Comparison of ENCODE assay signal across 8 mouse cellular contexts in genomic region chr10:21158111-21158917, GRCm38 (mm10). TPM values are rescaled to one million over a fixed set of nuclear protein-coding genes. Genes with fewer than 3 reads are reported as not detected.
DNase-seq lines count a peak whose midpoint lies in the region; ATAC-seq lines count a peak whose summit lies in the region.

No protein-coding gene starts in this region.

- WGBS in forebrain, embryonic 11.5 days = 4% methylated on average over 19 of the region's 19 CpGs
- under 1% methylated on average over 19 of the region's 19 CpGs for WGBS in liver, embryonic 16.5 days (ENCODE audit: insufficient replicate concordance)
- WGBS in neural tube, embryonic 14.5 days = 3% methylated on average over 19 of the region's 19 CpGs

- ATAC-seq in forebrain, embryonic 11.5 days (replicated peaks; ENCODE audit: low FRiP score) = no peak
- no peak for ATAC-seq in liver, embryonic 16.5 days (ENCODE audit: low read depth)
- no peak for ATAC-seq in neural tube, embryonic 14.5 days (ENCODE audit: low read depth)

- H3K4me2 ChIP-seq in forebrain, embryonic 11.5 days (ENCODE audit: low read depth, low read length, severe bottlenecking) = peak overlapping the region; percentile 100
- H3K4me2 ChIP-seq in liver, embryonic 16.5 days (ENCODE audit: low read depth, low read length) = peak overlapping the region; percentile 94
- H3K4me2 ChIP-seq in neural tube, embryonic 14.5 days (ENCODE audit: low read depth, low read length) = peak overlapping the region; percentile 100

- H3K27ac ChIP-seq in forebrain, embryonic 11.5 days (ENCODE audit: low read depth, low read length) = no peak overlapping the region
- H3K27ac ChIP-seq in liver, embryonic 16.5 days (ENCODE audit: low read length) = peak overlapping the region; percentile 50
- H3K27ac ChIP-seq in neural tube, embryonic 14.5 days (ENCODE audit: low read depth, low read length) = no peak overlapping the region

- peaks cover 7% of the 10 kb centered on the region for H3K4me1 ChIP-seq in forebrain, embryonic 11.5 days (replicated peaks; ENCODE audit: control insufficient read depth, insufficient read depth, low read length)
- peaks cover 34% of the 10 kb centered on the region for H3K4me1 ChIP-seq in liver, embryonic 16.5 days (ENCODE audit: control insufficient read depth, low read depth, low read length)
- H3K4me1 ChIP-seq in neural tube, embryonic 14.5 days (ENCODE audit: control insufficient read depth, insufficient read depth, low read length) = peaks cover 7% of the 10 kb centered on the region

- no peaks in the 10 kb centered on the region for H3K9me3 ChIP-seq in forebrain, embryonic 11.5 days (ENCODE audit: control insufficient read depth, low read length)
- H3K9me3 ChIP-seq in liver, embryonic 16.5 days (replicated peaks; ENCODE audit: control insufficient read depth, low read length) = no peaks in the 10 kb centered on the region
- no peaks in the 10 kb centered on the region for H3K9me3 ChIP-seq in neural tube, embryonic 14.5 days (ENCODE audit: control insufficient read depth, low read length)

- peaks cover under 1% of the 10 kb centered on the region; the same call in 1 of the 2 replicates for H3K36me3 ChIP-seq in forebrain, embryonic 11.5 days (ENCODE audit: control insufficient read depth, insufficient read depth, low read length)
- no peaks in the 10 kb centered on the region for H3K36me3 ChIP-seq in liver, embryonic 16.5 days (ENCODE audit: control insufficient read depth, insufficient read depth)
- H3K36me3 ChIP-seq in neural tube, embryonic 14.5 days (ENCODE audit: control insufficient read depth, insufficient read depth, low read length) = no peaks in the 10 kb centered on the region

- peak overlapping the region; percentile 66 for H3K4me3 ChIP-seq in forebrain, embryonic 11.5 days (ENCODE audit: low read depth, low read length)
- peak overlapping the region; percentile 73 for H3K4me3 ChIP-seq in liver, embryonic 16.5 days (ENCODE audit: low read depth, low read length)
- H3K4me3 ChIP-seq in neural tube, embryonic 14.5 days (ENCODE audit: low read depth, low read length) = peak overlapping the region; percentile 65

- H3K9ac ChIP-seq in forebrain, embryonic 11.5 days (ENCODE audit: low read length) = peak overlapping the region; percentile 90; the same call in 1 of the 2 replicates
- H3K9ac ChIP-seq in liver, embryonic 16.5 days (ENCODE audit: low read depth, low read length) = peak overlapping the region; percentile 68
- H3K9ac ChIP-seq in neural tube, embryonic 14.5 days (replicated peaks; ENCODE audit: low read depth, low read length) = no peak overlapping the region

- peaks cover 30% of the 10 kb centered on the region for H3K27me3 ChIP-seq in forebrain, embryonic 11.5 days (ENCODE audit: control insufficient read depth, insufficient read depth, low read length)
- peaks cover 14% of the 10 kb centered on the region for H3K27me3 ChIP-seq in liver, embryonic 16.5 days (ENCODE audit: control insufficient read depth, insufficient read depth, low read depth, low read length)
- H3K27me3 ChIP-seq in neural tube, embryonic 14.5 days (ENCODE audit: control insufficient read depth, insufficient read depth, low read length) = peaks cover 22% of the 10 kb centered on the region

- peak; percentile 11 for DNase-seq in right cerebral cortex, adult 18-20 months
- DNase-seq in right cerebral cortex, postnatal 25 days = no peak
- peak; percentile 77 for DNase-seq in c-Kit-positive CD71-positive TER-119-negative erythroid progenitor cells, embryonic 14.5 days (ENCODE audit: low read depth)
- DNase-seq in forebrain, embryonic 11.5 days (ENCODE audit: low spot score) = peak; percentile 77
- peak; percentile 83 for DNase-seq in induced T-regulatory cell, adult 2 months (ENCODE audit: low read depth)
- peak; percentile 83 for DNase-seq in thymus, postnatal 25 days

RNA-seq across cellular contexts. Expression of gene Myb, which starts 2.5 kb away (rescaled TPM):
- polyA plus RNA-seq in forebrain, embryonic 11.5 days (2014; fragmentation: Nextera tagmentation; extraction: Ambion mirVana) = 8.9 and 9.7 TPM in 2 replicates
- polyA plus RNA-seq in liver, embryonic 16.5 days (2015; fragmentation: Nextera tagmentation; extraction: Ambion mirVana) = 7.7 and 8.8 TPM in 2 replicates
- 1.8 and 2.3 TPM in 2 replicates for polyA plus RNA-seq in neural tube, embryonic 14.5 days (2014; fragmentation: Nextera tagmentation; extraction: Ambion mirVana)
